Mouse (Mus musculus) lung, adult 2 months (tissue): ENCODE results near the gene Ramac.

ENCODE experiments used
- CTCF ChIP-seq: fragments of 200-500 bp; IDR thresholded peaks from 2 replicates; pipeline ENCODE4 v1.5.1; 2011; ENCODE audit warnings: mild to moderate bottlenecking, low read length, control low read depth; ENCODE audit not compliant: insufficient read depth
- POLR2A ChIP-seq: fragments of 200-500 bp; IDR thresholded peaks from 2 replicates; pipeline ENCODE4 v1.6.1; 2011; ENCODE audit warnings: low read depth, mild to moderate bottlenecking, control low read depth, low read length, borderline replicate concordance; ENCODE audit errors: extremely low read depth

DNA sequence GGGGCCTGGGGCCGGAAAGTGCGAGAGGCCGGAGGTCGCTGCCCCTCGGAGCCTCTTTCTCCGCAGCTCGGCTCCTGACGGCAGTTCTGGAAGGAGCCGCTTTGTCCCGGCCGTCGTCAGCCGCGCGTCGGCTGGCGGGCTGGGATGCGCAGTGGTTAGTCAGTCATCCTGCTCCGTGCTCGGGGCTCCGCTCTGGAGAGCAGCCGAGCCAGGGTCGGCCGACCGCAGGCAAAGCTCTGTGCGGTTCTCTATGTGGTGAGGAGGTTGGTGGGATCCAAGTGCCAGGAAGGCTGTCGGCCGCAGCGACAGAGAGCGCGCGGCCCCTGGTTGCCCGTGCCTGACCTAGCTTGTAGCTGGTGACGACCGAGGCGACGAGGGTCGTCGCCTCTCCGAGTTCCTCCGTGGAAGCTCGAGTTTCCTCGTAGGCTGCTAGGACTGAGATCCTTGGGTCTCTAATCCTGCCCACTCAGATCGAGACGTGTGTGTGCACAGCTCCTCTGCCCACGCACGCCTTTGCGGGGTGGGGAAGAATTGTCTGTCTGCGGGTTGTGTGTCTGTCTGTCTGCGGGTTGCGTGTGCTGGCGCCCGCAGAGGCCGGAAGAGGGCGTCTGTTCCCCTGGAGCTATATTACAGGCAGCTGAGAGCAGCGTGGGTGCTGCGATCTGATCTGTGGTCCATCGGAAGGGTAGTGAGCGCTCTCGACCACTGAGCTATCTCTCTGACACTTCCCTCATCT is 553 bp downstream of the Ramac start:
- TF ChIP-seq CTCF (peak; percentile 18; the same call in 1 of the 2 replicates), POLR2A (no peak)
